Mouse (Mus musculus): ENCODE results near the gene Spin1. TPM values are rescaled to one million over a fixed set of nuclear protein-coding genes. Genes with fewer than 3 reads are reported as not detected.

Gene Spin1
- 23.3 TPM for polyA plus RNA-seq (2014; fragmentation: Illumina TruSeq; extraction: RNeasy Lipid Tissue Mini Kit (QIAGEN cat#74804); ENCODE audit: insufficient read depth, low read depth, low replicate concordance)

DNA sequence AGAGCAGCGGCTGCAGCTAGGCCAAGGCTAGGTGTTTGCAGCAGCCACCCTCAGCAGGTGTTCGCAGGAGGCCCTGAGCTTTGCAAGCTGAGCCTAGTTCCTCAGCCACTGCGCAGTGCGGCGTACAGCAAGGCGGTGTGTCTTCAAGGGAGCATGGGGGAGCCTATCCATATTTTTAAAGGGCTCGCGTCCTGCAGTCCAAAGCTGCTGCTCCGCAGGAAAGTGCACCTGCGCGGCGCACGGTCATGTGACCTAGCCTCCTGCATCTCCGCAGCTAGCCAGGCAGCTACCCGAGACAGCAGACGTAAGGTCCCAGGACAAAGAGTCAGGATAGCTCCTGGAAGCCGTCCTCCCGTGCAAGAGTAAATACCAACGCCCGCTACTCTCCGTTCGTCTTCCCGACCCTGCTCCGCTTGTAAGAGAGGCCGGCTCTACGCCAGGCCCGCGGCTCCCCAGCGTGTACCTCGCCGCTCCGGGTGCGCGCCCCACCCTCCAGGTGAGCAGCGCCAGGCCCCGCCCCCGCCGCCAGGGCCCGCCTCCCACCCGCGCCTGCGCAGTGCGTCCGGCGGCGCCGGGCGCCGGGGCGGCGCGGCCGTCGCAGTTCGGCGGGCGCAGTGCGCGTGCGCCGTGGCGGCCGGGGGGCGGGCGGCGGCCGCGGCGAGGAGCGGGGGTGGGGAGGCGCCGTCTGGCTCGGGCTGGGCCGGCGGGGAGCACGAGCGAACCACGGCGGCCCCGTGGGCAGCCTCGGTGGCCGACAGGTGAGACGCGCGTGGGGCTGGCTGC lies at the start of gene Spin1:
TSS of gene Spin1 (plus strand) at position 648 of the 783 bp plus-strand sequence.

DNA sequence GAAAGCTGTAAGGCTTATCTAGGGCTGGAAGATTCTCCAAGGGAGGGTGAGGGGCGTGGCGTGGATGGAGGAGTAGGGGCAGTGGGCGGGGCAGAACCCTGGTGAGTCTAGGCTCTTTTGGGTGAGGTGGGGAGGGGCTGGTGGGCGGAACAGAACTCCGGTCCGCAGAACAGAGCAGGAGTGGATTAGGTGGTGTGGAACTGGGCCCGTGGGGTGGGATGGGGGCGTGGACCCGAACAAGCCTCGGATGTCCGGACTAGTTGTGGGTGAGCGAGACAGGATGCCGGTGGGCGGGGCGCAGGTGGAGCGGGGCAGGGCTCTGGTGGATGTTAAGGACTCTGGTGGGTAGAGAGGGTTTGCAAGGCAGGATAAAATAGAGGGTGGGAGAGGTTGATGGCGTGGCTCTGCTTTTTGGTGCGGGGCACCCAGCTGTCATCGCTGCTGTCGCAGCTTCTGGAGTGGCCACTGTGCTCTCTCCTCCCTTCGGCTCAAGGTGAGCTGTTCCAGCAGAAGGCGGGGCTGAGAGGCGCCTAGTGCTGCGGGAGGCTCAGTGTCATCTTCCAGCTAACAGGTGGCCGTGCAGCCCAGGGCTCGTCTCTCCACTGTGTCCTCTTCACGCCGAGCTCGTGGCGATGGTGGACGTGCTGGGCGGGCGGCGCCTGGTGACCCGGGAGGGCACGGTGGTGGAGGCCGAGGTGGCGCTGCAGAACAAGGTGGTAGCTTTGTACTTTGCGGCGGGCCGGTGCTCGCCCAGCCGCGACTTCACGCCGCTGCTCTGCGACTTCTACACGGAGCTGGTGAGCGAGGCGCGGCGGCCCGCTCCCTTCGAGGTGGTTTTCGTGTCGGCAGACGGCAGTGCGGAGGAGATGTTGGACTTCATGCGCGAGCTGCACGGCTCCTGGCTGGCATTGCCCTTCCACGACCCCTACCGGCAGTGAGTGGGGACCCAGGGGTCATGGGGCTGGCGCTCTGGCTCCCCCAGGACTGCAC lies 70.3 kb downstream of the Spin1 start, which contains the start of gene Nxnl2:
TSS of gene Nxnl2 (plus strand) at position 332 of the 990 bp plus-strand sequence.

Other genes with a start within 250 kb of the Spin1 start
- gene Nxnl2, start 70.1 kb downstream of the Spin1 start, polyA plus RNA-seq (2014; fragmentation: Illumina TruSeq; extraction: RNeasy Lipid Tissue Mini Kit (QIAGEN cat#74804); ENCODE audit: insufficient read depth, low read depth, low replicate concordance) = 0.85 TPM

All from lung, adult 10 weeks (tissue).